Mouse (Mus musculus): ENCODE measurements around the gene Ifngr1.

DNA sequence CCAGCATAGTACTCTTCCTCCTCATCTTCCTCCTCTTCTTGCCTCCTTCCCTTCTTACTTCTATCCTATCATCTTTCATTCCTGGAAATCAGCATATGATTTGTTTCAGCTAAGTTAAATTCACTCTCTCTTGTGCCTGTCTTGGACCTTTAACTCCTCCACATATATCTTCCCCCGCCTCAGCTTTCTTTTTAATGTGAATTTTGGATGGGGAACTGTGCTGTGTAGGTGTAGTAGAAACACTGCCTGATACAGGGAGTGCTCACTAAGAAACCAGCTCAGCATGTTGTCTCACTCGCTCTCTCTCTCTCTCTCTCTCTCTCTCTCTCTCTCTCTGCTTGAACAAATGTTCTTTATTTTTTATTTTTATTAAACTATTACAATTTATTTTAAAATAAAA is 53.4 kb downstream of the Ifngr1 start:
- TF ChIP-seq CTCF (IDR thresholded peaks at IDR 0.05; ENCODE audit: low read depth, low read length) (no peak), POLR2A (IDR thresholded peaks at IDR 0.05; ENCODE audit: insufficient read depth, low read length) (no peak)

Measured in ES-Bruce4 (cell line).